Mouse (Mus musculus) cortical plate, adult 2 months (tissue): ENCODE measurements at regions not wholly inside any gene's neighbourhood (a gene's known extent, or its start where the extent isn't known, plus 50 kb on each side); places are given as distances from the start of the nearest gene placed in this dataset.

Experiments used
- CTCF ChIP-seq: fragments of 200-500 bp; IDR thresholded peaks from 2 replicates; pipeline ENCODE4 v1.5.1; 2011; ENCODE audit warnings: mild to moderate bottlenecking, control low read depth, low read length; ENCODE audit not compliant: insufficient read depth; ENCODE audit errors: extremely low read depth
- POLR2A ChIP-seq: fragments of 200-500 bp; IDR thresholded peaks from 2 replicates; pipeline ENCODE4 v1.6.1; 2011; ENCODE audit warnings: mild to moderate bottlenecking, low read length, control low read depth; ENCODE audit not compliant: insufficient read depth; ENCODE audit errors: extremely low read depth

GRCm38 (mm10) chr3:103517376-103518304, 57.4 kb upstream of the Syt6 start:
- no peak for TF ChIP-seq CTCF
- no peak for TF ChIP-seq POLR2A
